Mouse (Mus musculus) adrenal gland, postnatal 10 days (tissue): Measurements from ENCODE around the gene Zfhx3. TPM values are rescaled to one million over a fixed set of nuclear protein-coding genes. Genes with fewer than 3 reads are reported as not detected.

Source experiments
- DNase-seq: peaks from one replicate; pipeline ENCODE4 v3.0.0; 2021; ENCODE audit warnings: mixed read lengths
- total RNA-seq, 2 experiments: library from RNA; stranded (reverse); gene quantifications; 2 replicates each; pipeline ENCODE4 v1.2.3; 2021

The Zfhx3 gene
- total RNA-seq, 2 experiments from 2014 or later = 25.8 to 31.5 TPM

- no peak for DNase-seq
Observed at GRCm38 (mm10) chr8:108594361-108595060, 652.1 kb downstream of the Zfhx3 start.

GRCm38 (mm10) chr8:108595061-108595419, 652.6 kb downstream of the Zfhx3 start:
- DNase-seq = no peak

DNA sequence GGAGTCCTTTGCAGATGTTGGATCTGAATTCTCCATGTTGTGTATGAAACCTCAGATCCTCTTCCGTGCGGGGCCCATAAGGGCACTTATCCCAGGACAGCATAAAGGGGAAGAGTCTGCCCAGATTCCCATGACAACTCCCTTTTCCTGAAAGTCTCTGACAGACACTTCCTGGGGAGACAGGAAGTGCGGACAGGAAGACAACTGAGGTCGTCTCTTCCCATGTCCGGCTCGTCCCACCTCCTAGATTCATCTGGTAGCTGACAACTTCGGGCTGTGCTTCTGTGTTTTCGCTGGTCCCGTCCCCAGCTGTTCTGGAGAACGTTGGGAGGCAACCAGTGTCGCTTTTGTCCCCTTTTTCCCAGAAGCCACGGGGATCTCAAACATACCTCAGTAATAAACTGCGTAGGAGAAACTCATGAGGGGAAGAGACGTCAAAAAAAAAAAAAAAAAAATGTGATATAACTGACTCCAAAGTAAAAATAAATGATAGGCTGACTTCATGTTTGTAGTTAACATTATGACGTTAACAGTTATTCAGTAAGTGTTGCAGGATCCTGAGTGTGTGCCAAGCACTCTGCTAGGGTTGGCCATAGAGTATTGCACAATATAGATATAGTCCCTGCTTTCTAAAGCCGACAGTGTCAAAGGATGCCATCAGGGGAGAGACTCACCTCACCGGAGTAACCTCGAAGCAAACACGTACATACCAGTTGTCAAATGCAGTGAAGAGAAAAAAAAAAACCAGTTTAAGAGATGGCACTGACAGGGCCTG, 653.5 kb downstream of the Zfhx3 start:
- DNase-seq = peak; percentile 52

GRCm38 (mm10) chr8:108599003-108599402, 656.6 kb downstream of the Zfhx3 start:
- no peak for DNase-seq

GRCm38 (mm10) chr8:108599558-108599957, 657.1 kb downstream of the Zfhx3 start:
- peak; percentile 38 for DNase-seq

- no peak for DNase-seq
Observed at GRCm38 (mm10) chr8:108608678-108609077, 666.2 kb downstream of the Zfhx3 start.

DNA sequence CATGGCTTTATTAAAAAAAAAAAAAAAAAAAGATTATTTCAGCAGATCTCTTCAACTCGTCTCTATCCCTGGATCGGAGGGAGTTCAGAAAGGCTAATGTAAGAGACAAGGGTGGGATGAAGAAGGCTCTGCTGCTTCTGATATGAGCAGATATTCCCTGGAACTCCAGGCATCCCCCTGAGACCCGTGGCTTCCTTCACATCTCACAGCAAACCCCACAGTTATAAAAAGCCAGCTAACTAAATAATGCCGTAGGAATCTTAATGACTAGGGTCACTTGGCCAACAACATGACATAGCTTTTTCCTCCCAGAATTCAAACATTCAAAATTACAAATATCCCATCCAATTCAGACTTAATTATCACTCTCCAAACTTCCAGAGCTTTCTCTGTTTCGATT, 666.7 kb downstream of the Zfhx3 start:
- no peak for DNase-seq

DNA sequence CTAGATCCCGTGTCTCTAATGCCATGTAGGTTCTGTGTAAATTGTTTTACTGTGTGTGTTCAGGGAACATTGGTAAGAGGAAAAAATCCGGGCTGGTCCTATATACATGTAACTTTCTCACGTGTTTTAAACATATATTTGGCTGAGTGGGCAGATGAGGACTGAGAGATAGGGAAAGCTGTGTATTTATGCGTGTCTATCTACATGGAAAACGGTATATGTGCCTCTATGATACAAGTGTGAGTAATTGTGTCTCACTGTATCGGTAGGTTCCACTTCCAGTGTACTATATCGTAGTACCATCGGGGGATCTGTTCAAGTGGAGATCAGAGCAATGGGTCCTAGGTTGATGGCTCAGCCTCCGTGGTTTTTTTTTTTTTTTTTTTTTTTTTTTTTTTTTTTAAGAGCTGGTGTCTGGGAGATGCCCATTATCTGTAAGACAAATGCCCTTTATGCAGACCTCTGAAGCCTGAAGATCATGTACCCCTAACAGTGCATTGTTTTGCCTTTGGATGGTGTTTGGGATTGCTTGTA, 668.8 kb downstream of the Zfhx3 start:
- DNase-seq = no peak

DNA sequence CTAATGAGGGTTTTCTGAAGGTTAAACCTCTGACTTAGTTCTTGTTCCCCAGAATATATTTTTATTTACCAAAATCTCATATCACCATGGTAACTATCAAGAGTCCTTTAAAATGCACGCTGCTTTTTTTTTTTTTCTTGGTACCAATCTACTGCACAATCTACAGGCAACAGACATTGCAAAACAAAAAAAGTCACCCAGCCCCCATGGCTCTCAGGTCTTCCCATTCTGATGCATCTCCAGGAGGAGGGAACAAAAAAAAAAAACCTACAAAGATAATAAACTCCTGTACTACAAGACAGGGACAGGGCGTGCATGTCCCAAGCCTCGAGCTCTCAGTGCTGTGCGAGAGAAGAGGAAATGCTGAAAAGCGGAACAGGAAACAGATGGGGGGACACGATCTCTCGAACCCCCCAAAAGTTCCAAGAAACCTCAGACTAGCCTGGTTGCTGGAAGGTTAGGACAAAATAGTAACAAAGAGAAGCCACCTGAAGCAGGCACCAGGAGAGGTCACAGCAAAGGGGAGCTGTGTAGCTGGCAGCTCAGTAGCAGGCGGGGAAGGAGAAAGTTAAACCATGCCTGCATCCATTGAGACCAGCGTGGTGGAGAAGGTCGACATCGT, 669.5 kb downstream of the Zfhx3 start:
- DNase-seq = no peak

DNA sequence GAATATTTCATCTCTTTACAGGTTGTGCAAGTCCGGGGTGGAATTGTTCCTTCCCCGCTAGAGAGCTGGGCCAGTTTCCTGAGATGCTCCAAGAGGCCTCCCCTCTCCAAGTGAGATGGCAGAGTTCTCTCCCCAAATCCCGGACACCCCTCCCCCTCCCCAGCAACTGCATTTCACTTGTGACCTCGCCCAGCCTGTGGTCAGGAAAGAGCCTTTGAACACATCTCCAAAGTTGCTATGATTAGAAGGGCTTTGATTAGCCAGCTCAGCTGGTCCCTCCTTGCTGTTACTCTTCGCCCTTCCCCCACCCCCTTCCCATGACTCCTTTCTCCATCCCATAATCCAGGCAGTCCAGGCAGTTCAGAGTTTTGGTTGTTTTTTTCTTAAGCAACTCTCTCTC, 670.4 kb downstream of the Zfhx3 start:
- no peak for DNase-seq

GRCm38 (mm10) chr8:108613280-108613679, 670.8 kb downstream of the Zfhx3 start:
- DNase-seq = no peak

GRCm38 (mm10) chr8:108621296-108621695, 678.9 kb downstream of the Zfhx3 start:
- no peak for DNase-seq

GRCm38 (mm10) chr8:108623660-108624059, 681.2 kb downstream of the Zfhx3 start:
- peak; percentile 33 for DNase-seq

- peak; percentile 54 for DNase-seq
Observed at GRCm38 (mm10) chr8:108625571-108626120, 683.2 kb downstream of the Zfhx3 start.

DNA sequence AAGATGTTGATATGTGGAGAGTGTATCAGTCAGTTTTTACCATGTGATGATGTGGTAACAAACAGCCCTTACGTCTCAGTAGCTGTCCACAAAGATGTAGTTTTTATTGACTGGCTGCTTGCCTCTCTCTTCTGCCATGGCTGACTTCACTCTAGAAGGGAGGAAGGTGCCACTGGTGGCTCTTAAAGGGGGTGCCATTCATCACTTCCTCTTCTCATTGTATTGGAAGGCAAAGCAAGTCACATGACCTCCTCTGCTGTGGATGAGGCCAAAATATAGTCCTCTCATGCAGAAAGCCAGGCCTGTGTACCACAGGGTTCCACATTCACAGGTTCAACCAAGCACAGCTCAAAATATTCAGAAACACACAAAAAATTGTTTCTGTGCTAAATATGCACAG, 688.6 kb downstream of the Zfhx3 start:
- DNase-seq = no peak

- no peak for DNase-seq
Observed at GRCm38 (mm10) chr8:108634282-108634681, 691.8 kb downstream of the Zfhx3 start.

GRCm38 (mm10) chr8:108637887-108638286, 695.4 kb downstream of the Zfhx3 start:
- no peak for DNase-seq

DNA sequence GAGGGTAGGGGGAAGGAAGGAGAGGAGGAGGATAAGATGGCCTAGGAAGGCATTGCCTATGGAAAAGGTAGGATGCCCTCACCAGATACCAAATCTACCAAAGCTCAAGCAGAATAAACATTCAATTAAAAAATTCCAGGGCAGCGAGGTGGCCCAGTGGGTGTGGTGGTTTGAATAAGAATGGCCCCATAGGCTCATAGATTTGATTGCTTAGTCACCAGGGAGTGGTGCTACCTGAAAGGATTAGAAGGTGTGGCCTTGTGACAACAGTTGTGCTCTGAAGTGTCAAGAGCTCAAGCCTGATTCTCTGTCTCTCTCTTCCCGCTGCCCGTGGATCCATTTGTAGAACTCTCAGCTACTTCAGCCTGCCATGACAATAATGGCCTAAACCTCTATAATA, 703.2 kb downstream of the Zfhx3 start:
- DNase-seq = no peak

DNA sequence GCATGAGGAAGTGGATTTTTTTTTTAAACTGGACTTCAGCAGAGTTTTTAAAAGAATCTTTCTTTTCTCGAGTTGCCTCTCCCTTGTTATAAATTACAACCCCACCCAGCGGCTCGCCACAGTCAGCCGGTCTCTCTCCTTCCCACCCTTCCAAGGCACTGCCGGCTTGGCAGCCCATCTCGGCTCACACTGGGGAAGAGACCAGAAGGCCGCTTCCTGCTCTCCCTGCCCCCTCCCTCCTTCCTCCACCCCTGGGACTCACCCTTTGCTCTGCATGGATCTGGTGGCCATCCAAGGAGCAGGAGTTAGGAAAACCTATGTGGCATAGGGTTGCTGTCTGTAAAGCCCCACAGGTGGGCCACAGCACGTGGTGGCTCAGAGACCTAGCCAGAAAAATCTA, 705.1 kb downstream of the Zfhx3 start:
- peak; percentile 75 for DNase-seq

DNA sequence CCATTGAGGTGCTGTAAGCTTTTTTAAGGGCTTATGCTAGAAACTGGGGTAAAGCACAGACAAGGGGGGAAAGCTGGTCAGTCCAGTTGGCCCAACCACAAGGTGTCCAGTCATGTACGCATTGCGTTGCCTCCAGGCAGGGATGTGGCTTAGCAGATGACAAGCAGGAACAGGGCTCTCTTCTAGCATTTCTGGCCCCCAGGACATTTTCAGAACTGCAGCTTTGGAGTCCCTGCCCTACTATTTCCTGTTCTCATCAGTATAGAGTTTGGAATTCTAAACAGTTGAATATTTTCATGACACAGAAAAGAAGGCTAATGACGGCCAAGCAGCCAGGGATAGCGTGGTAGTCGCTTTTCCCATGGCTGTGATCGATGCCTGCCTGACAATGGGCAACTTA, 706.5 kb downstream of the Zfhx3 start:
- DNase-seq = no peak

DNA sequence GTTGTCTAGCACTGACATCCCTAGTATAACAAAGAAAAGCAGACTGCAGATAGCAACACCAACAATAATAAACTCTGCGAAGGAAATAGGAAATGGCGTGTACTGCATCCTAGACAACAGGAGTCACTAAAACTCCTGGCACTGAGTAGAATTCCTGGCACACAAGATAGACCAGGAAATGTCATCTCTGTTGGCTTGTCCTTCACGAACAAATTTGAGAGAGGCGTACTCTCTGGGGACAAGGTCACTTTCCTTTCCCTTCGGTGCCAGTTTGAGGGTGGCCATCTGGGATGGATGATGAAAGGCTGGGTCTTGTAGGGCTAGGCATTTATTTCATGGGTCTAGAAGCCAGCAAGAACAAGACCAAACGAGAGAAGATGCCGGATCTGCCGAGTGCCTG, 708.4 kb downstream of the Zfhx3 start:
- peak; percentile 62 for DNase-seq

GRCm38 (mm10) chr8:108661486-108662093, 719.1 kb downstream of the Zfhx3 start:
- no peak for DNase-seq
